Mouse (Mus musculus): Measurements from ENCODE around the gene Pik3ip1. TPM values are rescaled to one million over a fixed set of nuclear protein-coding genes. Genes with fewer than 3 reads are reported as not detected.
A peak's percentile ranks its signal among the peaks of the same experiment; 100 is the strongest.

Pik3ip1 gene
- 68.2 and 76.1 TPM in 2 replicates for polyA plus RNA-seq (2012; rRNA removed)

DNA sequence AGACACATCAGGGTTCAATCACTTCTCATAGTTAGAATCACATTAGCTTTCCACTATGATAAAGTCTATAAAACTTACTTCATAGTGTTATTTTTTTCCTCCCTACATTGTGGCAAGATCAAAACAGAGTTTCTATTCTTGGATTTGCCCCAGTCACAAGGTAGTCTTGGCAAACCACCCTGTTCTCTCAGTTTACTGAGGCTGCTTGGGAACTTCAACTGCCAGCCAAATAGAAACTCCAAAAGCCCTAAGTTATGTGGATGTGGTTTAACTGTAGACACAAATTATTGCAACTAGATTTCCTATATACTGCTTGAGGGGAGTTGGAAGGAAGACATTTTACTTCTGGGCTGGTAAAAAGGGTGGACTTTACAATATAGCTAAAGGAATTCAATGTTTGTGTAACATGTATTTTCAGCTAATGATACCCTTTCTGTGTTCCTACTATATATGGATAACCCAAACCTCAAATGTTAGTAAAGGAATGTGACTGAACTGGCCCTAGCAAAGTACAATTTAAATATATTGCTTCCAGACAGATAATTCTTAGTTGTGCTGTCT is at the start of gene Pik3ip1:
TSS of gene Pik3ip1 (plus strand) at position 511 of the 561 bp plus-strand sequence.
- DNase-seq = no peak
- peak within 1 kb of the TSS; percentile 97 for H3K27ac ChIP-seq (ENCODE audit: insufficient read depth, low read length)
- H3K27me3 ChIP-seq (ENCODE audit: control insufficient read depth, insufficient read depth, low read length) = no peaks in the 10 kb centered on the region
- H3K4me1 ChIP-seq (ENCODE audit: control insufficient read depth, insufficient read depth, low read length) = peaks cover 15% of the 10 kb centered on the region
- TF ChIP-seq POLR2A (IDR thresholded peaks at IDR 0.05; ENCODE audit: borderline replicate concordance, insufficient read depth, low read length) (no peak), CTCF (IDR thresholded peaks at IDR 0.05; ENCODE audit: borderline replicate concordance, insufficient read depth, low read depth, low read length) (no peak)
- peak within 1 kb of the TSS; percentile 96 for H3K4me3 ChIP-seq (replicated peaks; ENCODE audit: insufficient read depth, low read depth, low read length)

DNA sequence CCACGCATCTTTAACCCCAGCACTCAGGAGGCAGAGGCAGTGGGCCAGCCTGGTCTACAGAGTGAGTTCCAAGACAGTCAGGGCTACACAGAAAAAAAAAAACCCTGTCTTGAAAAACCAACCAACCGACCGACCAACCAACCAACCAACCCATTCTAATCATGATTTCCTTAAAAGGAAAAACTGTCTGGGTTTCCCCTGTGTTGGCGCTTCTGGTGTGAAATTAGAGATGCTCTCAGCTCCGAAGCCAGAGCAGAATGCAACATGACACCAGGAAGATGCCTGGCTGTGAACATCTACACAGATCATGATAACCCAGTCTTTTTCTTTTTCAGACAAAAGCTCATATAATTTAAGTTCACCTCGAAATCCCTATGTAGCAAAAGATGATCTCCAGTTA is 47.3 kb upstream of the Pik3ip1 start:
- no peak for DNase-seq
- no peaks in the 10 kb centered on the region for H3K27me3 ChIP-seq (ENCODE audit: control insufficient read depth, insufficient read depth, low read length)
- WGBS = 86% methylated on average over 6 of the region's 6 CpGs
- no peak overlapping the region for H3K4me3 ChIP-seq (replicated peaks; ENCODE audit: insufficient read depth, low read depth, low read length)
- no peak for TF ChIP-seq POLR2A (IDR thresholded peaks at IDR 0.05; ENCODE audit: borderline replicate concordance, insufficient read depth, low read length)
- no peak for TF ChIP-seq CTCF (IDR thresholded peaks at IDR 0.05; ENCODE audit: borderline replicate concordance, insufficient read depth, low read depth, low read length)
- peaks cover 4% of the 10 kb centered on the region; the same call in 1 of the 2 replicates for H3K4me1 ChIP-seq (ENCODE audit: control insufficient read depth, insufficient read depth, low read length)
- no peak overlapping the region for H3K27ac ChIP-seq (ENCODE audit: insufficient read depth, low read length)

DNA sequence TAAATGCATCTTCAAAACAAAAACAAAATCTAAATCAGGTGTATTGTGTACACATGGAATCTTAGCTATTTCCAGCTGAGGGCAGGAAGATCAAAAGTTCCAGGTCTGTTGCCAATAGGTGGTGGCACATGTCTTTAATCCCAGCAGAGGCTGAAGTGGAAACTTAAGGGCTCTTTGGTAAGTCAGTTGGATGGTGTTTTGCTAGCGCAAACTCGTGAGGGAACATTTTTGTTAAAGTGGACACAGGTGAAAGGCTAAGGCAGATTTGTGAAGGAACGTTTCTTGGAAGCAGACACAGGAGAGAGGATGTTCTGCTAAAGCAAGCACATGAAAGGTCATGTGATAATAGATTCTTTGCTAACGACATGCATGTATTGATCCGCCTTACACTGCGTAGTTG is 46.6 kb upstream of the Pik3ip1 start:
- H3K4me3 ChIP-seq (replicated peaks; ENCODE audit: insufficient read depth, low read depth, low read length) = no peak overlapping the region
- no peak overlapping the region for H3K27ac ChIP-seq (ENCODE audit: insufficient read depth, low read length)
- WGBS = 93% methylated on average over 6 of the region's 6 CpGs
- TF ChIP-seq POLR2A (IDR thresholded peaks at IDR 0.05; ENCODE audit: borderline replicate concordance, insufficient read depth, low read length) = no peak
- no peak for TF ChIP-seq CTCF (IDR thresholded peaks at IDR 0.05; ENCODE audit: borderline replicate concordance, insufficient read depth, low read depth, low read length)
- peaks cover 4% of the 10 kb centered on the region; the same call in 1 of the 2 replicates for H3K4me1 ChIP-seq (ENCODE audit: control insufficient read depth, insufficient read depth, low read length)
- no peak for DNase-seq
- H3K27me3 ChIP-seq (ENCODE audit: control insufficient read depth, insufficient read depth, low read length) = no peaks in the 10 kb centered on the region

DNA sequence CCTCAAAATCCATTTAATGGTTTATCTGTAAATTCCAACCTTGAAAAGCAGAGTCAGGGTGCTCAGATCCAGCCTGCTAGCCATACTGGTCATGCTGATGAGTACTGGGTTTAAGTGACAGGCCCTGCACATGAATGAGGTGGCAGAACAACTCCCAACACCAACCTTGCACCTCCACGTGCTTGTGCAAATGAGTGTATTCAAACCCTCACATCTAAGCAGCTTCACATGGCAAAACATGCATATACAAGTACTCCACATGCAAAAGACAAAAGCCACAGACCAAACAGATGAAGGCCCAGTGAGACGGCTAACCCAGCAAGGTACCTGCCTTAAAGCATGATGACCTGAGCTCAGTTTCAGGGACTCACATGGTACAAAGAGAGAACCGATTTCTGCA is 44.3 kb upstream of the Pik3ip1 start:
- Histone ChIP-seq H3K4me1 (ENCODE audit: control insufficient read depth, insufficient read depth, low read length) (peaks cover 4% of the 10 kb centered on the region; the same call in 1 of the 2 replicates), H3K27me3 (ENCODE audit: control insufficient read depth, insufficient read depth, low read length) (no peaks in the 10 kb centered on the region), H3K4me3 (replicated peaks; ENCODE audit: insufficient read depth, low read depth, low read length) (no peak overlapping the region), H3K27ac (ENCODE audit: insufficient read depth, low read length) (no peak overlapping the region)
- TF ChIP-seq CTCF (IDR thresholded peaks at IDR 0.05; ENCODE audit: borderline replicate concordance, insufficient read depth, low read depth, low read length) (no peak), POLR2A (IDR thresholded peaks at IDR 0.05; ENCODE audit: borderline replicate concordance, insufficient read depth, low read length) (no peak)
- WGBS = 89% methylated on average over 3 of the region's 3 CpGs
- DNase-seq = no peak

DNA sequence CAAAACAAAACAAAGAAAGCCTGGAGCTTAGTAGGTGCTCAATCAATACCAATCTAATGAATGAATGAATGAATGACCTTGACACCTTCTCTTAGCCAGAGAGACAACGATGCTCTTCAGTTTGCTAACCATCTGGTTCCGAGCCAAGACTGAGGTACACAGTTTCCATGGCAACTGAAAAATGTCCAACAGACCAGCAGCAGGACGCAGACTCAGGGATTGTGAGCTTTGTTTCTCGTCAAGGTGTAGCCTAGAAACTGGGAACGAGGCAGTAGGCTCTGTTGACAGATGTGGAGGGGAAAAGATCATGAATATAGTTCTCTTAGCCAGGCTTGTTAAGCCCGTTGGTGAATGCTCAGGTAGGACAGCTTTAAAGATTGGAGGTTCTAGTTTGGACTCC is 43.1 kb upstream of the Pik3ip1 start:
- Histone ChIP-seq H3K27ac (ENCODE audit: insufficient read depth, low read length) (no peak overlapping the region), H3K27me3 (ENCODE audit: control insufficient read depth, insufficient read depth, low read length) (no peaks in the 10 kb centered on the region), H3K4me3 (replicated peaks; ENCODE audit: insufficient read depth, low read depth, low read length) (no peak overlapping the region), H3K4me1 (ENCODE audit: control insufficient read depth, insufficient read depth, low read length) (peaks cover 4% of the 10 kb centered on the region; the same call in 1 of the 2 replicates)
- WGBS = 8% methylated on average over 6 of the region's 6 CpGs
- DNase-seq = peak; percentile 64 to 84
- TF ChIP-seq CTCF (IDR thresholded peaks at IDR 0.05; ENCODE audit: borderline replicate concordance, insufficient read depth, low read depth, low read length) (no peak), POLR2A (IDR thresholded peaks at IDR 0.05; ENCODE audit: borderline replicate concordance, insufficient read depth, low read length) (no peak)

DNA sequence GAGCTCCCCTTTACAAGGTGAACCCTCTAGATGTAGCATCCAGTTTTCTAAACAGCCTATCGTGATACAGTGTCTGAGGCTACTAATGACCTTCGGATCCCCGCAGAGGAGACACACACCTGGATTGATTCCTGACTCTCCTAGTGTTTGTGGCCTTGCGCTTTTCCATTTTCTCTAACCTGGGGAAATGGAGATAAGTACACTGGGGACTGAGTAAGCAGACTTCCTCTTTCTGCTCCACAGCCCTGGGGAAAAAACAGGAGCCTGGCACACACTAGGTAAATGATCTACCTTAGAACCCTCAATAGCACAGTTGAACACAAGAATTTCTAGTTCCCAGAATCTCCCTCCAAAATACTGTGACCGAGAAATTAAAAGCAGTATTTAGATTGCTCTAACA is 42.3 kb upstream of the Pik3ip1 start:
- no peak for DNase-seq
- no peak overlapping the region for H3K27ac ChIP-seq (ENCODE audit: insufficient read depth, low read length)
- 78% methylated on average over 5 of the region's 5 CpGs for WGBS
- no peak for TF ChIP-seq CTCF (IDR thresholded peaks at IDR 0.05; ENCODE audit: borderline replicate concordance, insufficient read depth, low read depth, low read length)
- H3K27me3 ChIP-seq (ENCODE audit: control insufficient read depth, insufficient read depth, low read length) = no peaks in the 10 kb centered on the region
- H3K4me1 ChIP-seq (ENCODE audit: control insufficient read depth, insufficient read depth, low read length) = peaks cover 7% of the 10 kb centered on the region; the same call in 1 of the 2 replicates
- no peak overlapping the region for H3K4me3 ChIP-seq (replicated peaks; ENCODE audit: insufficient read depth, low read depth, low read length)

DNA sequence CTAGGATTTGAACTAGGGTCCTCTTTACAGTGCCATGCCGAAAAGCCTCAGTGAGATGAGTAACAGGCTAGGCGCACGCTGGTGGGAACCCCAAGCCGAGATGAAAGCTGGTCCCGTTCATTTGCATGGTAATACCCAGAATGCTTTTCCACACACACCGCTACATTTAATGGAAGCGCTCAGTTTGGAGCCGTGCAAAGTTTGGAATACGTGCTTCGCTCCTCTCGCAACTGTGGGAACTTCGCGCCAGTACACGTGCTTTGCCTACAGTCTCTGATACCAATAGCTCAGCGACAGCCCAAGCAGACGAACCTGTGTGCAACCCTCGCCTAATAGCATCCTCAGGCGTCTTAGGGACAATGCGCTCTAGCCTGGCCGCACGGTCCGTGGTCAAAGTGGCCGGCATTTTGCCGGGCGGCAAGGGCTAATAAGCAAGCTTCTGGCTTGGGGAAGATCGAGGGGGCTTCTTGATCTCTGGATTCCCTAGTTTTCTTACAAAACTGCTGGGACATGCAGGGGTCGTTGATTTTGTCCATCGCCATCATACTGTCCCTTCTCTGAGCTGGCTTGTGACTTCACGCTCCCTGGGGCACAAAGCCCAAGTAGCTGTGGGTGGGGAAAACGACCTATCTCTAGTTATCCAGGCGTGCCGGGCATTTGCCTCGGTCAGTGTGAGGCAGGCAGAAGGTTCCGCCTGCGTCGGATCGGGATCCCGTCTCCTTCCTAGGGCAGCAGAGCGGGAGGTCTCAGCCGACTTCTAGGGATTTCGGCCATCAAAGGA is 41.5 kb upstream of the Pik3ip1 start, which contains the start of gene Patz1:
TSS of gene Patz1 (plus strand) at position 354 of the 781 bp plus-strand sequence.
- TF ChIP-seq POLR2A (IDR thresholded peaks at IDR 0.05; ENCODE audit: borderline replicate concordance, insufficient read depth, low read length) = peak; percentile 62
- TF ChIP-seq CTCF (IDR thresholded peaks at IDR 0.05; ENCODE audit: borderline replicate concordance, insufficient read depth, low read depth, low read length) = no peak
- no peaks in the 10 kb centered on the region for H3K27me3 ChIP-seq (ENCODE audit: control insufficient read depth, insufficient read depth, low read length)
- H3K4me3 ChIP-seq (replicated peaks; ENCODE audit: insufficient read depth, low read depth, low read length) = peak within 1 kb of the TSS; percentile 92
- DNase-seq = peak; percentile 71 to 74
- peak within 1 kb of the TSS; percentile 95 for H3K27ac ChIP-seq (ENCODE audit: insufficient read depth, low read length)
- WGBS = under 1% methylated on average over 41 of the region's 41 CpGs
- H3K4me1 ChIP-seq (ENCODE audit: control insufficient read depth, insufficient read depth, low read length) = peaks cover 14% of the 10 kb centered on the region; the same call in 1 of the 2 replicates
